Mouse (Mus musculus): ENCODE data around the gene Myo3b.

The Myo3b gene

DNA sequence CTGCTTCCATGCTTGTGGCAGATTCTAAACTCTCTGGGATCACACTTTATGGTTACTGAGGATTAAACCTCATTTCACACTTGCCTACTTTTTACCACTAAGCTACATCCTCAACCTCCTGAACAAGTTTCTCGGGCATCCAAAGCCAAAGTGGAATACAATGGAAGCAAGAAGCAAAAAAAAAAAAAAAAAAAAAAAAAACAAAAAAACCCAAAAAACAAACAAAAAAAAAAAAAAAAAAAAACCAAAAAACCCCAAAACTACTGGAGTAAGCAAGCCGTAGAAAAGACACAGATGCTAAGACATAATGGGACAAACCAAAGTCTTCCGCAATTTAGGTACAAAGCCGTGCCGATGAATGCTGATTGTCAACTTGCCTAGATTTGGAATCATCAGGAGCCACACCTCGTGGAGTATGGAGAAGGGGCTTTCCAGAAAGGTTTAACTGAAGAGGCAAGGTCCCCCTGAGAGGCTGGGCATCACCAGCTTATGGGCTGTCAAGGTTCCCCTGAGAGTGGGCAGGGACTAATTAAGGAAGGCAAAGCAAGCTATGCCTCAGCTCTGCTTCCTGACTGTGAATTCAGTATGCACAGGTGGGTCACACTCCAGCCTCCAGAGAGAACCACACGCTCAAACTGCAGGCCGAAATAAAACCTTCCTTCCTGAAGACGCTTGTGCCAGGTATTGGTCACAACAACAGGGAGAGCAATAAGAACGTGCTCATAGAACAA is 313.7 kb downstream of the Myo3b start:
- DNase-seq (ENCODE audit: low spot score), result no peak

GRCm38 (mm10) chr2:70354056-70354455 is 315.1 kb downstream of the Myo3b start:
- no peak for DNase-seq (ENCODE audit: low spot score)

DNA sequence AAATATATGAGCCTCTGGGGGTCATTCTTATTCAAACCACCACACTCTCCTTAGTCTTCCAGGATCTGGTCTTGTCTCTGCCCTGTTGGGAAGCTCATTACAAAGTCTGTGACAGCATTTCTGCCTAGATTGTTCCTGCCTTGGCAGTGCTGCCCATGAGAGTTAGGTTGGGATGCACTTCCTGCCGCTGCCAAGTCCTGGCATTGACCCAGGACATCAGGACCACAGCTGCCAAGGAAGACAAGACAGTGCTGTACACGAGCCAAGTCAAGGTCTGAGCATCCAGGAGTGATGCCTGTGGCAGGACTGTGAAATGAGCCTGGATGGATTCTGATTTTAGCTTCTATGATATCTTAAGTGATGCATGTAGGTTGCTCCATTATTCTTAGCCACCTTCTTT is 316.1 kb downstream of the Myo3b start:
- DNase-seq (ENCODE audit: low spot score), result no peak

GRCm38 (mm10) chr2:70369421-70369820 is 330.5 kb downstream of the Myo3b start:
- DNase-seq (ENCODE audit: low spot score), result no peak

DNA sequence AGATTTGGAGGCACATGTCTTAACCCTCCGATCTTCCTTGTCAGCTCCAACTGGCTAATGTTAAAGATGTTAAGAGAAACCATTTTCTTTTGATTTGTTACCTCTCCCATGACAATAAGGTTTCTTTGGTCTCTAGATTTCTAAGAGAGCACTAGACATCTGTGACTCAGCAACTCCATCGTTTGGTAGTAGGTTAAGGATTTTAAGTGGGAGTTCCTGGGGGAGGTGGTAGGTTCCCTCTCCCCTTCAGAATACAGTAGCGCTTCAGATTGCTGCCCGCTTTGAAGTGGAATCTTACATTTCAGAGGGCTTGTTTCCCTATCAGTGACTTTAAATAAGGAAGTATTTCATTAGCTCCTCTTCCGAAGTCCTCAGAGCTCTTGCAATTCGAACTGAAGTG is 340.4 kb downstream of the Myo3b start:
- no peak for DNase-seq (ENCODE audit: low spot score)

DNA sequence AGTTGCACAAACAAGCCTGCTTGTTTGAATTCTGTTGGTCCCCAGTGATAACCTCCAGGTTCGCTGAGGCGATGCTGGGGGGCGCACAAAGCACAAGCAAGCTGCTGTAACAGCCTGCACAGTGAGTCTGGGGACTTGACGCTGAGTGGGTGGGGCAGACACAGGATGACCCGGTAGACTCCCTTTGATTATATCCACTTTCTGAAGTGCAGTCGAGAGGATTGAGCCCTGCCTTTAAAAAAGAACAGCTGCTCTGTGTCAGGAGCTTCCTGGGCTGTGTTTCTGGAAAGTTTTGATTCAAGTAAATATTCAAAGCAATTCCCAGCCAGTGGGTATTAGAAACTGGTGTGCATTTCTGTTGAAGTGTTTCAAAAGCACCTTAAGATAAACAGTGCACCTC is 341.0 kb downstream of the Myo3b start:
- DNase-seq (ENCODE audit: low spot score), result no peak

GRCm38 (mm10) chr2:70388645-70389044 is 349.7 kb downstream of the Myo3b start:
- DNase-seq (ENCODE audit: low spot score), result no peak

- DNase-seq (ENCODE audit: low spot score), result no peak
Observed at GRCm38 (mm10) chr2:70389162-70389561, 350.2 kb downstream of the Myo3b start.

GRCm38 (mm10) chr2:70397734-70398276 is 358.9 kb downstream of the Myo3b start:
- no peak for DNase-seq (ENCODE audit: low spot score)

DNA sequence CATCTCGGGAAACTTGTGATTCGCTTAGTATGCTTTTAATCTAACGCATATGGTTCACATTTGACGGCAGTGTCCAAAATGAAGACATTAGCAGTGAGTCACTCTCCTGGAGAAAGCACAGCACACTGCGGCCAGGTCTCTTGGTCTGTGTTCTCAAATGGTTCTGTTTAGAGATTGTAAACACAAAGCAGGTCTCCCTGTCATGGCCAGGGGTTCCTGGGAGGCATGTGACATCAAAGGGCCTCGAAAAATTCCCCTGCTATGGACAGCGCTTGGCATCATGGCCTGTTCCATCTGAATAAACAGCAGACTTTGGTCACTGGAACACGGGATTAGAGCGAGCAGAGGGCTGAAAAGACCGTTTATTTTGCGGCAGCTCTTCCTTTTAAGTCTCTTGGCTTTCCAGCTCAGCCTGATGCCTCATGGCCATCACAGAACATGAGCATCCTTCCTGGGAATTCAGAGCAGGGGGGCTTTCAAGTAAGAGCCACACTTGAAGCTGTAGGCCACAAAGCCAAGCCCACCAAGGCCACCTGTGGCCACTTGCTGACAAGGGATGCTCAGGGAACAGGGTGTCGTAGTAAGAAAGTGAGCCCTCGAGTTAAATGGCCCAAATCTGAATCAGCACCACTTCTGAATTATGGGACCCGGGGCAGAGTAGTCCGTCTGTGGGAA is 360.7 kb downstream of the Myo3b start:
- DNase-seq (ENCODE audit: low spot score), result no peak

DNA sequence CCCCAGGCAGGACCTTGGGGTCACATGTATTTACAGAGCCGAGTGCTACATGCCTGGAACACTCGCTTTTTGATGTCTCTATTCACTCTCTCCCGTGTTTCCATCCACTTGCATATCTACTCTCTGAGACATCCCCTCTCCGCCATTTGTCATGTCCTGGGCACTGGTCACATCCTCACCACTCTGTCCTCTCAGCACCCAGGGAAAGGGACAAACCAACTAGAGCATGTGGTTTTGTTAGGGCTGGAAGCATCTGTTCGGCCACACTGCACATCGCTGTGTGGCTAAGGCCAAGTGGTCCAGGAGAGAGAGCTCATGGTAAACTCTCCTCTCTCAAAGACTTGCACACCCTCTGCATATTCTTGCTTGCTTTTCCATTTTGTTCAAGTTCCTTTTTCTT is 361.4 kb downstream of the Myo3b start:
- DNase-seq (ENCODE audit: low spot score), result no peak

DNA sequence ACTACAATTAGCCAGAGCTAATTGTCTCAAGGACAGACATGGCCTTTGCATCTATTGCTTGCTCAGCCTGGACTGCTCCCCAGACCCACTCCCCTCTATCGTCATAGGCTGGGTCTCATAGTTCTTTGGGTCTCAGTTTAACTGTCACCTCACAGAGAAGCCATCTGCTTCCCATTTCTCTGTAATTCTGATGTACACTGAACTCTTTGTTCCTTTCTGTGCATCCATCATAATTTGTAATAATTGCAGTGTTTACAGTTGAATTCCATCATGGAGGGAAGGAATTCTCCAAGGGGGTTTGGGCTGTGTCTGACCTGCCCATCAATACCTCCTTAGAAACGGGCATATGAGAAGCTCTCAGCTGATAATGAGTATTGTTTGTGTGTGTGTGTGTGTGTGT is 365.4 kb downstream of the Myo3b start:
- DNase-seq (ENCODE audit: low spot score), result no peak

GRCm38 (mm10) chr2:70406846-70407245 is 367.9 kb downstream of the Myo3b start:
- no peak for DNase-seq (ENCODE audit: low spot score)

DNA sequence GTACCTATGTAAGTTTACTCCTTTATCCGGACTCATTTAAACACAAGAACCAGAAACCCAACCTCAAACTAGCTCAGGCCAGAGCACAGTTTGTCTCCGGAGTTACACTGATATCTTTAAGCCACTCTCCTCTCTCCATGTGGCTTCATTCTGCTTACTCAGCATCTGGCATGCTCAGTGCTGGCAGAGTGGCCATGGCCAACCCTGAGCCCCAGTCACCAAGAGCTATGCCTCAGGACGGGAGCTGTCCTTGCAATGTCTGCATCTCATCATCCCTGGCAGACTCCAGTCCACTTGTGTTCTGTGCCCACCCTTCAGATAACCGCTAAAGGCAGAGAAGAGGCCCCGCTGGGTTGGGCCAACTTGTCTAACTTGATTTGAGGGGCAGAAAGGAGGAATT is 368.8 kb downstream of the Myo3b start:
- DNase-seq (ENCODE audit: low spot score), result no peak

DNA sequence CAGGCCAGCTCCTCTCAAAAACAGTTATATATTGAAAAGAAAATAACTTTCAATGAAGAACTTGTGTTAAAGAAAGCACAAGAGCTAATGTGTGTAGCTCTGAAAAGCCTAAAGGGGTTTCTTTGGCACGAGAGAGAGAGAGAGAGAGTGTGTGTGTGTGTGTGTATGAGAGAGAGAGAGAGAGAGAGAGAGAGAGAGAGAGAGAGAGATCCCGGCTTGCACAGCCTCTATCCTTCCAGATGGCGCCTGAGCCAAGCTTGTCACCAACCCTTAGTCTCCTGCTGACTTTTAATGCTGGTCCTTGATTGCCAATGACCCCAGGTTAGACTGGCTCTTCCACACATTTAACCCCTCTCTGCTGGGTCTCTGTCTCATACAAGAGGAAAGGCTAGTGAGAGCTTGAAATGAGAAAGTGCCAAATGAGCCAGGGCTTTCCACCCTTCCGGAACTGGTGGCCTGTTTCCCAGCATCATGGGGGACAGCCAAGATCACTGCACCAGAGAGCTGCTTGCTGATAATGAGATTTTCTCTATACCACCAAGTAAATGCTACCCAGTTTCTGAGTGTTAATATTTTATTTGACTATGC is 371.5 kb downstream of the Myo3b start:
- DNase-seq (ENCODE audit: low spot score), result no peak

GRCm38 (mm10) chr2:70412315-70412714 is 373.4 kb downstream of the Myo3b start:
- DNase-seq (ENCODE audit: low spot score), result no peak

DNA sequence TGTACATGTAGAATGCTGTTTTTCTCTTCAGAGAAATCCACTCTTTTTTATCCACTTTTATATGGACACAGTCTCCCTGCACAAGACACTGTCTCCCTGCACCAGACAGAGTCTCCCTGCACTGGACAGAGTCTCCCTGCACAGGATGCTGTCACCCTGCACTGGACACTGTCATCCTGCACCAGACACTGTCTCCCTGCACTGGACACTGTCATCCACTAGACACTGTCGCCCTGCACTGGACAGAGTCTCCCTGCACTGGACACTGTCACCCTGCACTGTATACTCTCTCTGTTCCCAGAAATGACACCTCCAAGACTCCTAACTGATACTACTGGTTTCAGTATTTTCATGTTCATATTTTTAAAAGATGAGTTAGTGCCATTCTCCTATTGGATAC is 375.5 kb downstream of the Myo3b start:
- no peak for DNase-seq (ENCODE audit: low spot score)

- DNase-seq (ENCODE audit: low spot score), result no peak
Observed at GRCm38 (mm10) chr2:70415521-70415920, 376.6 kb downstream of the Myo3b start.

- peak; percentile 9 for DNase-seq (ENCODE audit: low spot score)
Observed at GRCm38 (mm10) chr2:70419336-70419735, 380.4 kb downstream of the Myo3b start.

DNA sequence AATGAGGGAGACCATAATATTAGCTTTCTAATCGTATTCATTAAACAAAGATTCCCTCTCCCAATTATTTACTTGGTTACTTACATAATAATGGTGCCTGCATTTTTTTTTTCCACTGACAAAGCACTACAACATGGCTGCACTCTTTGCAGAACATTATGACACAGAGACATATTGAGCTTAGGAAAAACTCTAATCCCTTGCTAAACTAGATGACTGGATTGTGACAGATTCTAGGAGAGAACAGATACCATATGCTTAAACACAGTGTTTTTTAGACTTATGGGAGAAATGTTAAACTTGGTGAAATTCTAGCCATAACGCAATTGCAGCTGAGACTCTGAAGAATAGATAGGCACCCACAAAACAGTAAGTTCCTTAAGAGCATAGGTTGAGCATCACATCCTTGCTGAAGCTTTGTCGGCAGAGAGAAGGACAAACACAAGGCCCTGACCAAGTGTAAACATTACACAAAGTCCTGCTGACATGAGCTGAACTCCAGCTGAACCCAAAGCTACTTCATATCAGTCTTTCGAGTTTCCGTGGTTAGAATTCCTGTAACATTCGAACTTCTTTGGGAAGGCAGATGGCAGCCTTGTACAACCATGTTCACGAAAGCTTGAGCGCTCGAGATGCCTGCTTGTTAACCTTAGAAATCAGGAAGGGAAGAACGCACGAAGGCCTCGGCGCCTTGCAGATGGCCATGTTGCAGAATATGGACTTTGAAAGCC is 382.4 kb downstream of the Myo3b start:
- DNase-seq (ENCODE audit: low spot score), result no peak

- no peak for DNase-seq (ENCODE audit: low spot score)
Observed at GRCm38 (mm10) chr2:70425611-70426010, 386.7 kb downstream of the Myo3b start.

- no peak for DNase-seq (ENCODE audit: low spot score)
Observed at GRCm38 (mm10) chr2:70443035-70443434, 404.1 kb downstream of the Myo3b start.

GRCm38 (mm10) chr2:70444141-70444540 is 405.2 kb downstream of the Myo3b start:
- no peak for DNase-seq (ENCODE audit: low spot score)
